Mouse (Mus musculus): ENCODE measurements around the gene Pogk.

Gene Pogk

DNA sequence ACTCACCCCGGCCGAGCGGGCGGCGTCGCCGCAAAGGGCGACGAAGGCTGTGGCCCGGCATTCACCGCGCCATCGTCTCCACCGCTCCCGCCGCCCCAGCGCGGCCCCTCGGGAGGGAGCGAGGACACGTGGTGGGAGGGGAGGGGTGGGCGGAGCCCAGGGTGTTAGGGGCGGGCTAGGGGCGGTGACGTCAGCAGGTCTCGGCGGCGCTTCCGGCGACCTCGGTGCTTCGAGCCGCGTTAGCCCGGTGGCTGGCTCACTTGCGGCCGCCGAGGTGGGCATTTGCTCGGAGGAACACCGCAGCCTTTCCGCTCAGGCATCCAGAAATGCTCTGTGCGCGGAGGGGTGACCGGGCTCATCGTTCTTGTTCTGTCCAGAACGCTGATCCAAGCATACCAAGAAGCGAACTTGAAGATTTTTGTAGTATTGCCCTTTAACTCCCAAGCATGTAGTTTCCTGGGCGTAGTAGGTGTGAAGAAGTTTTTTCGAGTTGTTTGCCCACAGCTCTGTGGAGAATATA, at the start of gene Pogk:
Pogk (minus strand) TSS at position 163 of the 520 bp plus-strand sequence.
- in situ Hi-C loops (cut with MboI, MseI), result loop anchor here (10.0 kb wide), 1 partner anchor 935 kb away; the partner anchor contains the start of gene Aldh9a1

DNA sequence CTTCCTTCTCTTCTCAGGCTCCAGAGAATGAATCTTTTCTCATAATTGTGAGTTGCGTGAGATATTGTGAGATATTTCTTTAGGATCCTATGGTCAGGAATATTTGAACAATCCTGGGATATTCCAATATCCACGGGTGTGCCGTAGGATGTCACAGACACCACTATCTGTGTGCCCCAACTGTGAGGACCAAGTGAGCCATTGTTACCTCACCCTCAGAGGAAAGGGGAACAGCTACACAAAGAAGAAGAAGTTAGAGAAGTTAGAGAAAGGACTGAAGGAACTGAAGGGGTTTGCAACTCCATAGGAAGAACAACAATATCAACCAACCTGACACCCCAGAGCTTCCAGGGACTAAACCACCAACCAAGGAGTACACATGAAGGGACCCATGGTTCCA, 32.3 kb upstream of the Pogk start:
- in situ Hi-C loops (cut with MboI, MseI), result no loop called here

DNA sequence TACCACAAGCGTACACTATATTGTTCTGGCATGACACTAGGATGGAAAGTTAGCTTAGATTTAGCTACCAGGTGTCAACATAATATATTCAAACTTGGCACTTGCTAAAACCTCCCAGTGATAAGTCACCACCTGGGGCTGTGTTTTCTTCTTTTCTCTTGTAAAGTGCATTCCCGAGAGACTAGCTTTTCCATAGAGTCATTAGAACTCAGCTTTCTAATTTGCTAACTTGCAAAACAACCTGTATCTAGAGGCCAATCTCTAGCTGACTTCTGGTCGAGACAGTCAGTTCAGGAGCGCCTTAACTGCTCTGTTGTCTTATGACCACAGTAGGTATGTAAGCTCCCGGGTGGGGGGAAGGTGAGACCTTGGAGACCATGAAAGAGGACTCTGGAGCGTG, 29.8 kb upstream of the Pogk start:
- in situ Hi-C loops (cut with MboI, MseI), result no loop called here

DNA sequence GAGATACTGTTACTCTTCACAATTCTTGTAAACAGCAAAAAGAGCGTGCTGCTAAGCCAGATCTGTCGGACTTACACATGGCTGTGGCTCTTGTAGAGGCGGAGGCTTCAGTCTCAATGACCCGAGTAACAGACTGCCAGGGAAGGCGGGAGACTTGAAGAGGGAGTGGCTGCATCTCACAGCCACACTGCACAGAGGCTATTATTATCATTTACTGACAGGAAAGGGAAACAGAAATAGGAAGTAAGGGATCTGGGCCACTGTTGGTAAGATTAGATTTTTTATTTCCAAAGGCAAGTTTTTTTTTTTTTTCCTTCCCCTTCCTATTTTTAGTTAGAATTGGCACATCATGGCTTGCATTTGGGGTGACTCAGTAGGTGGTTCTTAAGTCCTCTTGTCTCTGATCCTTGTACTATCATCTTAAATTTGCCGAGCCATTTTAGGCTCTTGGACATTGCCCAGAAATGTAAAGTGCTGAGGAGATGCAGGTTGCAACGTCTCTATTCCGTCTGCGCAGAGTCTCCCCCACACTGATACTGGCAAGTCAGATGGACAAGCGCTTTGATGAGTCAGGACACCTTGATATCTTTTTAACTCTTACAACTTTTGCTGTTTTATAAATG, 20.3 kb upstream of the Pogk start:
- in situ Hi-C loops (cut with MboI, MseI), result loop anchor here (5.0 kb wide), 1 partner anchor 612 kb away; no protein-coding TSS in a partner anchor

DNA sequence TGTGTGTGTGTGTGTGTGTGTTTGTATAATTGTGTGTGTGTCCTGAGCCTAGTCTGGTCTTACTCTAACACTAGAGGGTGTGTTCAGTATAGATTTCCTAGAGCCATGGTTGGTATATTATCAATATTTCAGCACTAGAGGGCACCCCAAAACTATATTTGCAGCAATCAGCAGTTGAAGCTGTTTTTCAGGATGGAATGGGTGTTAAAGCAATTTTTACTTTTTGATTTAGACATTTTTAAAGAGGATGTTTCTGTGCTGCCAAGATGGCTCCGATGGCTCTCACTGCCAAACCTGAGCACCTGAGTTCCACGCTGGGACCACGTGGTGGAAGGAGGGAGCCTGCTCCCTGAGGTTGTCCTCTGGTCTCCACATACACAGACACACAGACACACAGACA, 19.4 kb upstream of the Pogk start:
- in situ Hi-C loops (cut with MboI, MseI), result loop anchor here (5.0 kb wide), 1 partner anchor 613 kb away; no protein-coding TSS in a partner anchor

DNA sequence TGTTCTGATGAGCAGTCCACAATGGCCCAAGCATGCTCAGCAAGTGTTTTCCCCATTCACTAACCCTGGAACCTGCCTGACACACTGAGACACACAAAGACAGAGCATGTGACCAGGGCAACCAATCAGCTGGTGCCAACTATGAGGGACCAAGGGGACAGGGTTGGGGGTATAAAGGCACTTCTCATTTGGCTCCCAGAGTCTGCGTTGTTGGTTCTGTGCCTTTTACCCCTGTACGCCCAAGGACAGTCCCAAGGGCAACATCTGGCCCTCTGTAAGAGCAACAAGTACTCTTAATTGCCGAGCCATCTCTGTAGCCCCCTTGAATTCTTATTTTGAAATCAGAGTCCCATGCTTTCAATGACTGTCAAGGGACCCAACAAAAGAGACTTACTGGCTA, 2.6 kb upstream of the Pogk start:
- in situ Hi-C loops (cut with MboI, MseI), result loop anchor here (10.0 kb wide), 1 partner anchor 933 kb away; the partner anchor contains the start of gene Aldh9a1

DNA sequence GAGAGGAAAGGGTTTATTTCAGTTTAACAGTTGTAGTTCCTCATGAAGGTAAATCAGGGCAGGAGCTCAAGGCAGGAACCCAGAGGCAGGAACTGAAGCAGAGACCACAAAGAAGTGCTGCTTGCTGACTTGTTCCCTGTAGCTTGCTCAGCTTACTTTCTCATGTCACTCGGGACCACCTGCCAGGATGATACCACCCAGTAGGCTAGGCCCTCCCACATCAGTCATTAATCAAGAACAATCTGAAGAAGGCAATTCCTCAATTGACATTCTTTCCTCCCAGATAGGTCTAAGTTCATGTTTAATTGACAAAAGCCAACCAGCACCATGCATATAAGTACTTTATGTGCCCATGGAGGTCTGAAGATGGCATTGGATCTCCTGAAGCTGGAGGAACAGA, 1.9 kb upstream of the Pogk start:
- in situ Hi-C loops (cut with MboI, MseI), result loop anchor here (10.0 kb wide), 1 partner anchor 933 kb away; the partner anchor contains the start of gene Aldh9a1

DNA sequence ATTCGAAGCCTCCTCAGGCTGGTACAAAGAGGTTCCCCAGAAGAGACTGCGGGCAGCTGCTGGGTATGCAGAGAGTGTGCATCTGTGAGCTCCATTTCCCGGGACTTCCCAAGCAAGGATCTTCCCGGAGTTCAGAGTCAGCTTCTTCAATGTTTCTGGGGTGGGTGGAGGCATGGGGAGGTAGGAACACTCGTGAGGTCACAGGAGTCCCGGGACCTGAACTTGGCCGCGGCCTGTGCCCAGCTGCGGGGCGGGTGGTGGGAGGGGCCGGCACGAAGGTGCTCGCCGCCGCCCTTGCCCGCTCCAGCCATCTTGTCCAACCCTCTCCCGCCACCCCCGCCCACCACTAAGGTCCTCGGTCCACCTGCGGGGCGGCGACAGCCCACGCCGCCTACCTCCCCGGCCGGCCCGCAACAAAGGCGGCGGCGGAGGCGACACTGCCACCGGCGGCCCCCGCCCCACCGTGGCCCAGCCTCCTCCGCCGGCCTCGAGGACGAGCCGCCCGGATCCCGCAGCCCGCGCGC, 424 bp downstream of the Pogk start:
- in situ Hi-C loops (cut with MboI, MseI), result no loop called here

DNA sequence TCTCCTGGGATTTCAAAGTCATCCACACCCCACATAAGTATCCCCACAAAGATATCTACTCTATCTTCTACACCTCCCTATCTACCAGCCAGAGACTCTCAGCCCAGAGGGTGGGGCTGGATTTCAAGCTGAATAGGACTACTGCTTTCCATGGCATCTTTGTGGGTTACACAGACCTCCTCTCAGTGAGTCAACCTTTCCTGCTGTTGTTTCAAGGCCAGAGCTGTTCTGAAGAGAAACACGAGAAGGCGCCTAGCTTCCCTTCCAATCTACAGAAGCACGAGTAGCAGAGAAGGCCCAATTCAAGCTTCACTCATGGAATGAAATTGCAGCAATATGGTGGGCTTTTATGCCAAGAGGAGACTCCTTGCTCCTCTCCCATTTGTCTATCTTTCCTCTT, 5.8 kb downstream of the Pogk start:
- in situ Hi-C loops (cut with MboI, MseI), result no loop called here

DNA sequence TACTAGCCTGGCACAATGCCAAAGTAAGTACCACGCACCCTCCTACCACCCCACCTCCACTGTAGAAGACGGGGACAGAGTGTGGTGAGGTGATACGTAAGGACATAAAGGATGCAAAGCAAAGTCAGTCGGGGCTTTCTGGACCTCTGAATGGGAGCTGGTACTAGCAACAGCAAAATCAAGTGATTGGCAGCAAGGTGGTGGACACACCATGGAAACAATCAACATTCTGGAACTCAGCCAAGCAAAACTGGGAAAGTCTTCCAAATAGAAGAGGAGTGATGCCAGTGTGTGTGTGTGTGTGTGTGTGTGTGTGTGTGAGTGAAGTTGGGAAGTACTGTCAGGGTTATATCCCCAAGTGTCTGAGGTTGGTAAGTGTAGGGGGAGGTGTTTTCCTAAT, 7.7 kb downstream of the Pogk start:
- in situ Hi-C loops (cut with MboI, MseI), result no loop called here

DNA sequence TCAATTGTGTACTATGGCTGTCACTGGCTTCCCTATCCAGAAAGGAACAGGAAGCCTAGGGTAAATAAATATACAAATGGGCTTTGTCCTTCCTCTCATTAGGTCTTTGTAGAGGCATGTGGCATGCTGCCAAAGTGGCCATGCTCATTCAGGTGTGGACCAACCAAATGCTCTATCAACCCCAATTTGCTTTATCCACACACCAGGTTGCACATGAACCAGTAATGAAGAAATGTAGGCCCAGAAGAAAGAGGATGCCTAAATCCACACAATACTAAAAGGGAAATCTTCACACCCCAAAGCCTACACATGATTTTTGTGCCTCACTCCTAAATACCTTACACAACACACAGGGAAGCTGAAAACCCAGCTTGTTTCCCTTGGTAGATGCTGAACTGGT, 8.2 kb downstream of the Pogk start:
- in situ Hi-C loops (cut with MboI, MseI), result no loop called here

DNA sequence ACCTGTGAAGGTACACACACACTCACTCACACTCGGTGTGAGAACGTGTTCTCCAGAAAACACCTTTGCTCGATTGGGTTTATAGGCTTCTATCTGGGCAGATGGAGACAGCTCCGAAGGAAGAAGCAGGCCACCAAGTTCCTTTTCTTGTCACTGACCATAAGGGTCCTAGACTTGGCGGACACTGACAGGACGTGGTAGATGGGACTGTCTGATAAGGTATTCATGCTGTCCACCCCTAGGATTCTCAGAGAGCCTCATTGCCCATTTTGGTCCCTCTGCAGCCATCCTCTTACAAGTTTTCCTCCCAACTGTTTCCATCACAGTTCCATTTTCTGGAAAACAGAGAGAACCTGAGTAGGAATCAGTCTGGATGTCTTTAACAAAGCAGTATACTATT, 13.3 kb downstream of the Pogk start:
- in situ Hi-C loops (cut with MboI, MseI), result no loop called here

DNA sequence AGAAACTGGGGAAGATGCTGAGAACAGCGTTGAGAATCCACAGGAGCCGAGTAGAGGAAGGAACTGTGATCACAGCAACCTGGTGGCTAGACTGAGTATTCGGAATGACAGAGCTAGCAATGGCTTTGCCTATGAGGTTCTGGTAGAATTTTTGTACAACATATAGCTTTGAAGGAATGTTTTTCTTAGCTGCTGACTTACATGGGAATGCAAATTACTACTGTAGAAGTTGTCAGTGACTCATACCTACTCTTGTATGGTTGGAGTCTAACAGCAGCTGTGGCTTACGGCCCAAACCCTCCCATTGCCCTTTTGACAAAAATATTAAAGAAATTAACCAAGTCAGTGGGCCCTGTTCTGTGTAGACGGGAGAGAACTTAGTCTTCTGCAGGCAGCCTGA, 14.0 kb downstream of the Pogk start:
- in situ Hi-C loops (cut with MboI, MseI), result no loop called here

DNA sequence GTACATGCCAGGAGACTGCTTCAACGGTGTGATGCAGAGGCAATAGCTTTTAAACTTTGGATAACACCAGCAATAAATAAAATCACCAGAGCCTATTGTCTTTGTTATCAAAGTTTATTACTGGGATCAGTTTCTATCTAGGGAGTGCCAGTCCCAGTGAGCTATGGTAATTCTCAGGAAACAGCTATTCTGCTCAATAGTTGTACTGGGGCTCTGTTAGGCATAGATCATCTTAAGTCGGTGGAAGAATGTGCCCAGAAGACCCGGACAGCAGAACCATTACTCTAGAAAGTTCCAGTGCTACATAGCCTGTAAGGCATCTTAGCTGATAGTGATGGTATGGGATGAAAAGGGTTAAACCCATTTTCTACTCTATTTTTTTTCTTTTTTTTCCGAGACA, 14.9 kb downstream of the Pogk start:
- in situ Hi-C loops (cut with MboI, MseI), result no loop called here

DNA sequence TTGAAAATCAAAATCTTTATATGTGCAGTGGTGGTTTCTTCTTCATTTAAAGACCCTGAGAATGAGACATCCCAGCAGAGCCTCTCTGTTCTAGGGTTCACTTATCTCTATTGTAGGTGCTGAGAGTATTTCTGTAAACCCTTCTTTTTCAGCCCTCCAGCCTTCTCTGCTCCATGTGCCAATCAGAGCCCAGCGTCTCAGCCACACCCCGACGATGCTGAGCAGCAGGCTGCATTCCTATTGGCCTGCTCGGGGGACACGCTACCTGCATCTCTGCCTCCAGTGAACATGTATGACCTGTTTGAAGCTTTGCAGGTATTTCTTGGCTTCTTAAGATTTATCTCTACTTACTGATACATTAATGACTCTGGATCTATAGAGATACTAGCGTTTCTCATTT, 18.0 kb downstream of the Pogk start:
- in situ Hi-C loops (cut with MboI, MseI), result no loop called here

DNA sequence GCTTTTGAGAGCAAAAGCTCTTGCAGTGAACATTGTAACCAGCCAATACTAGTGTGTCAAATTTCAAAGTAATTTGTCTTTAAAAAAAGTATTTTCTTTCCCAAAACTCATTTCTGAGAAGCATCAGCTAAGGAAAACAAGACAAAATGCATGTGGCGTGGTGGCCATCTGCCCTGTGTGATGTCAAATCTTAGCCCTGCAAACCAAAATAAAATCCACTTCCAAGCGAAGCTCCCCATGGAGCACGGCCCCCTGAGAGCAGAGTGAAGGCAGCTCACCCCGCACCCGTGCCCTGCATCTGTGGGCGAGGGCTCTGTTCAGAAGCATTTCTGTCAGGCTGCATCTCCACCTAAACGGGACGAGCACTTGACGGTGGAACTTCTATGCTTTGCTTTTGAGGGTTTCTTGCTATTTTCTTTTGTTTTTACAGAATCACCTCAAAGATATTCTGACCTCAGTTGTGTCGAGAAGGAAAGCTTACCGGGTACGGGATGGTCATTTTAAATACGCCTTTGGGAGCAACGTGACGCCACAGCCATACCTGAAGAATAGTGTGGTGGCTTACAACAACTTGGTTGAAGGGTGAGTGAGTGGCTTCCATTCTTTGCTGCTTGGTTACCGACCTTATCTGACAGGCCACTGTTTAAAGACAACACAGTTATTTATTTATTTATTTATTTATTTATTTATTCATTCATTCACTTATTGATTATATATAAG, 20.1 kb downstream of the Pogk start:
- in situ Hi-C loops (cut with MboI, MseI), result no loop called here

DNA sequence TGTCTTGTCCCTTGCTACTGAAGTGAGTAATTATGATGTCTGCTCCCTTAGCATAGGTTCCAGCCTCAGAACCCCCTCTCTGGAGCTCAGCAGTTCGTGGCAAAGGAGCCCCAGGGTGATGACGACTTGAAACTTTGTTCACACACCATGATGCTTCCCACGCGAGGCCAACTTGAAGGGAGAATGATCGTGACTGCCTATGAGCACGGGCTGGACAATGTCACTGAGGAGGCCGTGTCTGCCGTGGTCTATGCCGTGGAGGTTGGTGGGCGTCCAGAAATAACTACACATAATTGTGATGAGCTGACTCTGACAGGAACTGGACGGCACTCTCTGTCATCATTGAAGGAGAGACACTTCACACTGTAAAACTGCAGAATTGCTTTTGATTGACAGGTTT, 21.2 kb downstream of the Pogk start:
- in situ Hi-C loops (cut with MboI, MseI), result no loop called here

DNA sequence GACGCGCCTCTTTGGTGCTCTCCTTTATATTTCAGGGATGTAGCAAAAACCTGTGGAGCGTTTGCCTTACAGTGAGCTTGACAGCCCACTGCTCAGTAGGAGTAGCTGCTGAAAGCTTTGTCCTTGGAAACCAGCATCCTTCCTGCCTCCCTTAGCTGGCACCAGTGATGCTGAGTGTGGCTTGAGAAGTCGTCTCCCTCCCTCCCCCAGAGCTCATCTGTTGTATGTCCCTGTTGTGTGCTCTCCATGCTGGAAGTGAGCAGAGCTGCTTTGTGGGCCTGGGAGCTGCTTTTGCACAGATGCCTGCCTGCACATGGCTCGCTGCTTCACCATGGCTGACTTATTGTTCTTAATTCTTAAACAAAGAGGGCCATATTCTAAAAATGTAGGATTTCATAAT, 24.2 kb downstream of the Pogk start:
- in situ Hi-C loops (cut with MboI, MseI), result no loop called here

DNA sequence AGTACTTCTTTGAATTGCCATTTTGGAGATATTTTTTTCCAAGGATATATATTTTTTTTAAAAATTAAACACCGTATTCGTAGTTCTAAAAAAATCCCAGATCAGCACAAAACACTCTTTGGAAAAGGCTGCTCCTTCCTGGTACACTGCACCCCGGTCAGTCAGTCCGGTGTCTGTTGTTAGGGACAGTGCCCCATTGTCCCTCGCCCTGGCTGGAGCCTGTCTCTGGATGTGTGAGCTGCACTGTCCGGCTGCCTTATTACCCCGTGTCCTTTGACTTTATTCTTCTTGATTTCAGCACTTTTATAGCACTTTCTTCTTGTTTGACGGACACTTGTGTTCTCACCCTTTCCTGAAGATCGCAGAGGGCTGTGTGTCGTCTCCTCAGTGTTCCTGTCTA, 25.0 kb downstream of the Pogk start:
- in situ Hi-C loops (cut with MboI, MseI), result no loop called here

DNA sequence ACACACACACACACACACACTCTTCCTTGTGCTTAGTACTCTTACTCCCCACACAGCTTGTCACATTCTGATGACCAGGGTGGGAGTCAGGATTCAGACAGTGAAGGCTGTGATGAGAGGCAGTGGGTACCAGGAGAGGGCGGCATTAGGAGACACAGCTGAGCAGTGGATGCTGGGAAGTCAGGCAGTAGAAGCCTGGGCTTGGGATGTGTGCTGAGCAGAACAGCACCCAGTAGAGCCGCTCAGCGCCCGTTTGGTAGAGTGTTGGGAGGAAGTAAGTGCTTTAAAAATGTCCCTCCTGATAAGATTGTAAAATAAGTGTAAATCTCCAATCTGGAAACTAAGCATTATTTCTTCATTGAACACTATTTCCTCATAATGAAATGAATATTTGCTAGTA, 27.0 kb downstream of the Pogk start:
- in situ Hi-C loops (cut with MboI, MseI), result no loop called here

DNA sequence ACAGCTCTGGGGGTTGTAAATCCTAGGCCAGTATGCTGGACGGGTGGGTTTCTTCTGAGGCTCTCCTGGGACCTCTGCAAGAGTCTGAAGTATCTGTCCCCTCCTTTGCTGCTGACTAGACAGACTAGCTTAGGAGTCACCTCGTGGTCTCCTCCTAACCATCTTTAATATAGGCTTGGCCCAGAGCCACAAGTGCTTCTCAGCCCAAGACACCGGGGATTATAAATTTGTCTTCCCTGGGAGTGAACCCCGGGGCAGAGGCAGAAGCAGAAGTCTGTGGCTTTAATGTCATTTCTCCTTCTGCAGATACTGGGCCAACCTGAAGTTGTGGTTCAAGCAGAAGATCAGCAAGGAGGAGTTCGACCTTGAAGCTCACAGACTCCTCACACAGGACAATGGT, 27.8 kb downstream of the Pogk start:
- in situ Hi-C loops (cut with MboI, MseI), result no loop called here

DNA sequence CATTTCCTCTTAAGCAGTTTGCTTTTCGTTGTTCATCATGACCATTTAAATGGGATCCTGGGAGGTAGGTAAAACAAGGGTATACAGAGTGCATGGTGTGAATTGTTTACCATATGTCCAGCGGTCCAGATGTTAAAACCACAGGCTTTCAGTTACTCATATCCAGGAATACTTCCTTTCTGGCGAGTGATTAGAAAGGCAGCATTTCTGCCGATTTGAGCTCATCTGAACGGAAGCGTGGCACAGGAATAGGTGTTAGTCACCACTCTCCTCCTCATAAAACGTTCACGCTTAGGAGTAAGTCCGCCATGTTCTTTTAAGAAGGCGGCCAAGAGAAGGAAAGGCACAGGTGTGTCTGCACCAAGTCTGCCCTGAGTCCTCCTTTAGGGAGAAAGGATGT, 28.3 kb downstream of the Pogk start:
- in situ Hi-C loops (cut with MboI, MseI), result no loop called here
